Mouse (Mus musculus): ENCODE data around the gene Sh3gl1. TPM values are rescaled to one million over a fixed set of nuclear protein-coding genes. Genes with fewer than 3 reads are reported as not detected.

Sh3gl1 gene
- polyA plus RNA-seq, 1 experiment from 2014 or later = 125 TPM

DNA sequence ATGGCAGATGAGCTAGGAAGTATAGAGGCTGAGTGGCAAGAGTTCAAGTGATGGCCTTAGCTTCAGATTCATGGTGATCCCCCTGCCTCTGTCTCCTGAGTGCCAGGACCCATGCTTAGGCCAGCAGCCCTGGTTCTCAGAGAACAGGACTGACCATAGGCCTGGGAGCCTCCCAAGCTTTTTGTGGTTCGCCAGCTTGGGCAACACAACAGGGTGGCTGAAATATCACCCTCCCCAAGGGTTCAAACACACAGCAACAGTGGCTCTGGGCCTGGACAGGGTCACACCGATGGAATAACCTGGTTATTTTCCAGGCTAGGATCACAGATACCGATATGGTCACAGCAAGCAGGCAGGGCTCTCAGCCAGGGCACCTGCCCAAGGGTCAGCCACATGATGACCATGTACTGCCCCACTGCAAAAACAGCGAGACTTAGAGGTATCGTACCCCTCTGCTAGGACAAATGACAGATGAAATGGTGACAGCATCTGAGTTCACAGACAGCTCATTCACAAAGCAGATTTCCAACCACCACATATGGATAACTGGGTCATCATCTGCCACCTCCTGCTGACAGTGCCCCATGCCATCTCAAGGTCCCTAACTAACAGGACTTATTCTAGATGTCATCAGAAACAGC is 8.5 kb downstream of the Sh3gl1 start:
- no peak overlapping the region for H3K4me3 ChIP-seq (ENCODE audit: low read depth, low read length)
- DNase-seq (ENCODE audit: low spot score) (no peak), ATAC-seq (ENCODE audit: insufficient read depth, low FRiP score, low TSS enrichment) (no peak)
- H3K4me2 ChIP-seq (ENCODE audit: low read depth) = no peak overlapping the region
- 93% methylated on average over 5 of the region's 5 CpGs for WGBS
- no peaks in the 10 kb centered on the region for H3K9me3 ChIP-seq (ENCODE audit: control insufficient read depth, low read length)
- H3K27me3 ChIP-seq (ENCODE audit: control insufficient read depth, insufficient read depth, low read length) = no peaks in the 10 kb centered on the region
- peaks cover 2% of the 10 kb centered on the region; the same call in 1 of the 2 replicates for H3K4me1 ChIP-seq (ENCODE audit: control insufficient read depth, insufficient read depth, low read length)
- peaks cover 2% of the 10 kb centered on the region for H3K36me3 ChIP-seq (ENCODE audit: control insufficient read depth, insufficient read depth, low read length)
- no peak overlapping the region for H3K27ac ChIP-seq (ENCODE audit: low read depth, low read length)
- no peak overlapping the region for H3K9ac ChIP-seq (ENCODE audit: low read length)

DNA sequence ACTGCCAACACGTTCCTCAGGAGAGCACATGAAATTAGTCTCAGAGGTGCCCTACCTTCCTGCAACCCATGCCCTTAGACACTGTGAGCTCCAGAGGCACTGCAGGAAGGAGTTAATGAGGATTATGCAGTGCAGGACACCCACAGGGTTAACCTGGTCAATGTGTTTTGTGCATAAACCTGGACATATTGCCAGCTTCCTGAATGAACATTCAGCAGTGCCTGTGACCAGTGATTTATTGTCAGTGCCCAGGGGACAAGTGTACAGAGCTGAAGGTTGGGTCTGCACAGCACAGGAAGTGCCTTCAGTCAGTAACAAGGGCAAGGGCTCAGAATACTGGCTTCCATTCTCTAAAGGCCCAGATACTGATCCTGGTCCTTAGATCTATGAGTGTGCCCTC is 9.6 kb downstream of the Sh3gl1 start:
- no peak overlapping the region for H3K4me3 ChIP-seq (ENCODE audit: low read depth, low read length)
- H3K36me3 ChIP-seq (ENCODE audit: control insufficient read depth, insufficient read depth, low read length) = peaks cover 2% of the 10 kb centered on the region
- WGBS = 67% methylated on average over 1 of the region's 1 CpGs
- no peak overlapping the region for H3K27ac ChIP-seq (ENCODE audit: low read depth, low read length)
- DNase-seq (ENCODE audit: low spot score) = no peak
- no peak overlapping the region for H3K9ac ChIP-seq (ENCODE audit: low read length)
- H3K27me3 ChIP-seq (ENCODE audit: control insufficient read depth, insufficient read depth, low read length) = no peaks in the 10 kb centered on the region
- peaks cover 8% of the 10 kb centered on the region; the same call in 1 of the 2 replicates for H3K4me1 ChIP-seq (ENCODE audit: control insufficient read depth, insufficient read depth, low read length)
- H3K4me2 ChIP-seq (ENCODE audit: low read depth) = no peak overlapping the region
- no peak for ATAC-seq (ENCODE audit: insufficient read depth, low FRiP score, low TSS enrichment)
- H3K9me3 ChIP-seq (ENCODE audit: control insufficient read depth, low read length) = no peaks in the 10 kb centered on the region

DNA sequence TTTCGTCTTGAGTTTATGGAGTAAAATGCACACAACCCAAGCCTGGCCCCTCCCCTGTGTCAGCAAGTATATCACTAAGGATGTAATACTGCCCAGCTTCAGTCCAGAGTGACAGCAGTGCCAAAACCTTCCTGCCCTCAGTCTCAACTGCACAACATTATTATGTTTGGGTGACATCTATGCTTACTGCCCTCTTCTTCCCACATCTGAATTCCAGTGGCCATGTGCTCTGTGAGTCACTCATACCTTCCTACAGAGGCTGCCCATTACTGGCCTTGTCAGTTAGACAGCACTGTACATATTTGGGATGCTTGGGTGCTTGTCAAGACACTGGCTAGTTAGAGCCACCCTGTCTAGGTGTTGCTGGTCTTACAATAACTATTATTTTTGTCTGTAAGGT is 10.1 kb downstream of the Sh3gl1 start:
- ATAC-seq (ENCODE audit: insufficient read depth, low FRiP score, low TSS enrichment) (no peak), DNase-seq (ENCODE audit: low spot score) (no peak)
- H3K4me2 ChIP-seq (ENCODE audit: low read depth) = no peak overlapping the region
- H3K4me1 ChIP-seq (ENCODE audit: control insufficient read depth, insufficient read depth, low read length) = peaks cover 8% of the 10 kb centered on the region; the same call in 1 of the 2 replicates
- no peak overlapping the region for H3K27ac ChIP-seq (ENCODE audit: low read depth, low read length)
- 94% methylated on average over 1 of the region's 1 CpGs for whole genome bisulfite sequencing
- H3K36me3 ChIP-seq (ENCODE audit: control insufficient read depth, insufficient read depth, low read length) = peaks cover 2% of the 10 kb centered on the region
- no peak overlapping the region for H3K4me3 ChIP-seq (ENCODE audit: low read depth, low read length)
- H3K27me3 ChIP-seq (ENCODE audit: control insufficient read depth, insufficient read depth, low read length) = no peaks in the 10 kb centered on the region
- H3K9me3 ChIP-seq (ENCODE audit: control insufficient read depth, low read length) = no peaks in the 10 kb centered on the region
- no peak overlapping the region for H3K9ac ChIP-seq (ENCODE audit: low read length)

DNA sequence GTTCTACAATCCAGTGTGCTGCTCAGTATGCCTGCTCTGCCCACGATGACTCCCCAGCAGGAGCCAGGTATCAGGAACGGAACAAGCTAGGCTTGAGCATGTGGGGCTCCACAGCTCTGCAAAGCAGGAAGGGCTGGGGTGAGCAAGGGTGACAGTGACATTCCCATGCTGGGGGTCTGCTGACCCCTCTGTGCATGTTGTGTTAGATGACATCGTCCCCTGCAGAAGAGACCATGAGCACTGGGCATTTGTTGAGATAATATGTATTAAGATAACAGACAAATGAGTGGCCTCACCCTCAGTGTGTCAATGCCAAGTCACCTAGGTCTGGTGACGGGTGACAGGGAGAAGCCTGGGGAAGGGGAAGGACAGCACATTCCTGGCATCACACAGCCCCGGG is 11.5 kb downstream of the Sh3gl1 start:
- WGBS = 79% methylated on average over 5 of the region's 5 CpGs
- H3K27me3 ChIP-seq (ENCODE audit: control insufficient read depth, insufficient read depth, low read length) = no peaks in the 10 kb centered on the region

DNA sequence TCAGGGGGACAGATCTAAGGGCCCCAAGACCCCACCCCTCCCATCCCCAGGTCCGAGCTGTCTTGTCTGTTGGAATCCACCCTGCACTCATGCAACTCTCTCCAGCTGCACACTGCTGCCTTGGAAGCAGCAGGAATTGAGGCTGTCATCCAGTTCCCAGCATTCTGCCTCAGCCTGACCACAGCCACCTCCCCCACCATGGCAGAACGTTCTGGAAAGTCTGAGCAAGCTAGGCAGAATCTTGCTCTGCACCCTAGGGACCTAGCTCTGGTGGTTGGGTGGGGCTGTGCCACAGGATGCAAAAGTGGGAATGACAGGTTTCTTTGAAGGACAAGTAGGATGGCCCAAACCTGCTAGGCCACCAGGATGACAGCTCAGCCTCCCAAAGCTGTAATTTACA is 12.0 kb downstream of the Sh3gl1 start:
- H3K4me1 ChIP-seq (ENCODE audit: control insufficient read depth, insufficient read depth, low read length) = peaks cover 8% of the 10 kb centered on the region; the same call in 1 of the 2 replicates
- ATAC-seq (ENCODE audit: insufficient read depth, low FRiP score, low TSS enrichment) (no peak), DNase-seq (ENCODE audit: low spot score) (no peak)
- WGBS = 77% methylated on average over 2 of the region's 2 CpGs
- H3K36me3 ChIP-seq (ENCODE audit: control insufficient read depth, insufficient read depth, low read length) = peaks cover 2% of the 10 kb centered on the region
- H3K27me3 ChIP-seq (ENCODE audit: control insufficient read depth, insufficient read depth, low read length) = no peaks in the 10 kb centered on the region
- H3K9me3 ChIP-seq (ENCODE audit: control insufficient read depth, low read length) = no peaks in the 10 kb centered on the region
- no peak overlapping the region for H3K4me3 ChIP-seq (ENCODE audit: low read depth, low read length)
- H3K9ac ChIP-seq (ENCODE audit: low read length) = no peak overlapping the region
- no peak overlapping the region for H3K27ac ChIP-seq (ENCODE audit: low read depth, low read length)
- no peak overlapping the region for H3K4me2 ChIP-seq (ENCODE audit: low read depth)

More for the DNA sequence above, 11.5 kb downstream of the Sh3gl1 start:
- peaks cover 8% of the 10 kb centered on the region; the same call in 1 of the 2 replicates for H3K4me1 ChIP-seq (ENCODE audit: control insufficient read depth, insufficient read depth, low read length)
- H3K9ac ChIP-seq (ENCODE audit: low read length) = no peak overlapping the region
- no peak for DNase-seq (ENCODE audit: low spot score)
- H3K4me3 ChIP-seq (ENCODE audit: low read depth, low read length) = no peak overlapping the region
- ATAC-seq (ENCODE audit: insufficient read depth, low FRiP score, low TSS enrichment) = no peak
- no peak overlapping the region for H3K27ac ChIP-seq (ENCODE audit: low read depth, low read length)
- H3K9me3 ChIP-seq (ENCODE audit: control insufficient read depth, low read length) = no peaks in the 10 kb centered on the region
- no peak overlapping the region for H3K4me2 ChIP-seq (ENCODE audit: low read depth)
- H3K36me3 ChIP-seq (ENCODE audit: control insufficient read depth, insufficient read depth, low read length) = peaks cover 2% of the 10 kb centered on the region

DNA sequence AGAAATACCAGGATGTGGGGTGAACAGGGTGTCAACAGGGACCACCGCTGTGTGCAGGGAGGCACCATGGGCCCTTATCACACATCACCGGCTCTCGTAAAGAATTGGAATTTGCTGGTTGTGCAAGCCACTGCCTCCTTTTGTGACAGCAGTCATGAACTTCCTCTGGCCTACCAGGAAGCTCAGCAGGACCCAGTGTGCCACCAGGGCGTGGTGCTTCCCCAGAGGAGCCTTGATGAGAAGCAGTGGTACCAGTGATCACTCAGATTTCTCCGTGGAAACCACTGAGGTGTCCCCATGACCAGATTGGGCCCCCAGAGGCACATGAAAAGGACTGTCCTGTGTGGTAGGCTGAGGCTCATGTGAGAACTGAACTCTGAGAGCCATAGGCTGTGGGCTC is 13.0 kb downstream of the Sh3gl1 start:
- 91% methylated on average over 5 of the region's 5 CpGs for WGBS
- peaks cover 8% of the 10 kb centered on the region for H3K36me3 ChIP-seq (ENCODE audit: control insufficient read depth, insufficient read depth, low read length)
- H3K27ac ChIP-seq (ENCODE audit: low read depth, low read length) = peak overlapping the region; percentile 3; the same call in 1 of the 2 replicates
- no peaks in the 10 kb centered on the region for H3K27me3 ChIP-seq (ENCODE audit: control insufficient read depth, insufficient read depth, low read length)
- no peak overlapping the region for H3K4me3 ChIP-seq (ENCODE audit: low read depth, low read length)
- peaks cover 8% of the 10 kb centered on the region; the same call in 1 of the 2 replicates for H3K4me1 ChIP-seq (ENCODE audit: control insufficient read depth, insufficient read depth, low read length)
- no peak overlapping the region for H3K9ac ChIP-seq (ENCODE audit: low read length)
- ATAC-seq (ENCODE audit: insufficient read depth, low FRiP score, low TSS enrichment) = no peak
- H3K9me3 ChIP-seq (ENCODE audit: control insufficient read depth, low read length) = no peaks in the 10 kb centered on the region
- DNase-seq (ENCODE audit: low spot score) = no peak
- H3K4me2 ChIP-seq (ENCODE audit: low read depth) = no peak overlapping the region

DNA sequence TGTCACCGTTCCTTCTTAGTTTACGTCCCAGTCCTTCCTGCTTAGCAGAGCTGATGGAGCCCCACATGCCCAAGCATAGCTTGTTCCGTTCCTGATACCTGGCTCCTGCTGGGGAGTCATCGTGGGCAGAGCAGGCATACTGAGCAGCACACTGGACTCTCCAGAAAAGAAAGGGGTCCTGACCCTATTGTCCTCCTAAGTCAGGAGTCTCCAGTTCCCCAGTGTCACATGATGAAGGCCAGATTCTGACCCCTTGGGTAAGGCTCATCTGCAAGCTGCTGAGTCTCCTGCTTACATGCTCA is 13.5 kb downstream of the Sh3gl1 start:
- Histone ChIP-seq H3K4me3 (ENCODE audit: low read depth, low read length) (no peak overlapping the region), H3K4me2 (ENCODE audit: low read depth) (no peak overlapping the region), H3K9me3 (ENCODE audit: control insufficient read depth, low read length) (no peaks in the 10 kb centered on the region), H3K27ac (ENCODE audit: low read depth, low read length) (peak overlapping the region; percentile 3; the same call in 1 of the 2 replicates), H3K9ac (ENCODE audit: low read length) (no peak overlapping the region), H3K27me3 (ENCODE audit: control insufficient read depth, insufficient read depth, low read length) (no peaks in the 10 kb centered on the region), H3K36me3 (ENCODE audit: control insufficient read depth, insufficient read depth, low read length) (peaks cover 10% of the 10 kb centered on the region), H3K4me1 (ENCODE audit: control insufficient read depth, insufficient read depth, low read length) (peaks cover 8% of the 10 kb centered on the region; the same call in 1 of the 2 replicates)
- DNase-seq (ENCODE audit: low spot score) (no peak), ATAC-seq (ENCODE audit: insufficient read depth, low FRiP score, low TSS enrichment) (no peak)
- 82% methylated on average over 4 of the region's 4 CpGs for WGBS

DNA sequence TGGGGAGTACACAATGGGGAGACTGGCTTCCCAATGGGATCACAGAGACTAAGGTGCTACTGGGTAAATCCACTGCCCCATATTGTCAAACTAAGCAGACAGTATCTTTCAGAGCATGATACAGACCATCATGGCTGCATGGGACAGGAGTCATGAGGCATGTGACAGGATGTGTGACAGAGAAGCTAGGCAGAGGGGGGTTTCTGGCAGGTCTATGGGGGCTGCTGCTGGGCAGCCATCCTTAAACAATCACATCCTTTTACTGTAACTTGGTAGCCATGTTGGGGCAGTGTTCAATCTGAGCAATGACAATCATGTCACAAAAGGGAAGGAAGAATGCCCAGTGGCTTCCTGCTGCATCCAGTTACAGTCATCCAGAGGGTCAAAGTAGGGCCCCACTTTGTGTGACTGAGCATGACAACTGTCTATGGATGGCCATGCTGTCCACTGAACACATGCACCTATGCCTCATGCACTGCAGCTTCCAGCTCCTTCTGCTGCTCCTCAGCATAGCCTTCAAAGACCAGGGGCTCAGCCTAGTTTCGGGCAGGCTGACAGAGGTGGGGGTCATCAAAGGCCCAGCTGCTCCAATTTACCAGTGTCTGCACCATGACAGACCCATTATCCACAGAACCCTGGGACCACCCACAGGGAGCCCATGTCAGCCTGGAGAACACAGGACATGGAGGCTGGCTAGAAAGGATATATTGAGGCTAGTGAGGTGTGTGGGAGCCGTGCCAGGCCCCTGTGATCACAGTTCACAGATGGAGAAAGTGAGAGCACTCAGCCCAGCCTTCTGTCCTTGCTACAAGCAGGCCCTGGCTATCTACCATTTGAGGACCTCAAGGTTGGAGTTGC is 14.1 kb downstream of the Sh3gl1 start:
- 72% methylated on average over 2 of the region's 2 CpGs for WGBS
- Histone ChIP-seq H3K27ac (ENCODE audit: low read depth, low read length) (no peak overlapping the region), H3K36me3 (ENCODE audit: control insufficient read depth, insufficient read depth, low read length) (peaks cover 12% of the 10 kb centered on the region), H3K9ac (ENCODE audit: low read length) (no peak overlapping the region), H3K4me1 (ENCODE audit: control insufficient read depth, insufficient read depth, low read length) (peaks cover 6% of the 10 kb centered on the region; the same call in 1 of the 2 replicates), H3K4me2 (ENCODE audit: low read depth) (no peak overlapping the region), H3K9me3 (ENCODE audit: control insufficient read depth, low read length) (no peaks in the 10 kb centered on the region), H3K27me3 (ENCODE audit: control insufficient read depth, insufficient read depth, low read length) (no peaks in the 10 kb centered on the region), H3K4me3 (ENCODE audit: low read depth, low read length) (no peak overlapping the region)
- DNase-seq (ENCODE audit: low spot score) (no peak), ATAC-seq (ENCODE audit: insufficient read depth, low FRiP score, low TSS enrichment) (0 out of 2 replicates have a peak, but pooled peaks have one; percentile 3)
